Mouse (Mus musculus) retina, postnatal 7 days (tissue): ENCODE measurements around the gene Ptpre.
A peak's percentile ranks its signal among the peaks of the same experiment; 100 is the strongest.
"Not testable (repeated sequence)": the region's sequence is repeated elsewhere in the genome, so short reads cannot be mapped to it uniquely, and the experiment has no call there.

Experiments used
- DNase-seq: peaks from one replicate; pipeline ENCODE4 v3.0.0-alpha.2; 2012; ENCODE audit warnings: low read depth, low spot score

Gene Ptpre

GRCm38 (mm10) chr7:135605002-135605803 lies 67.9 kb downstream of the Ptpre start:
- DNase-seq: no peak

GRCm38 (mm10) chr7:135605804-135606072 lies 68.5 kb downstream of the Ptpre start:
- DNase-seq: no peak

GRCm38 (mm10) chr7:135608208-135608607 lies 70.9 kb downstream of the Ptpre start:
- DNase-seq: no peak

GRCm38 (mm10) chr7:135609028-135609427 lies 71.7 kb downstream of the Ptpre start:
- DNase-seq: no peak

- DNase-seq: no peak
These were observed 72.4 kb downstream of the Ptpre start for GRCm38 (mm10) chr7:135609655-135610054.

GRCm38 (mm10) chr7:135612276-135612675 lies 75.0 kb downstream of the Ptpre start:
- no peak for DNase-seq

GRCm38 (mm10) chr7:135612801-135613200 lies 75.5 kb downstream of the Ptpre start:
- DNase-seq: no peak

GRCm38 (mm10) chr7:135613380-135613779 lies 76.1 kb downstream of the Ptpre start:
- no peak for DNase-seq

- DNase-seq: no peak
These were observed 77.6 kb downstream of the Ptpre start for GRCm38 (mm10) chr7:135614892-135615291.

GRCm38 (mm10) chr7:135616479-135616878 lies 79.2 kb downstream of the Ptpre start:
- not testable (repeated sequence) for DNase-seq

- no peak for DNase-seq
These were observed 80.5 kb downstream of the Ptpre start for GRCm38 (mm10) chr7:135617776-135618175.

- no peak for DNase-seq
These were observed 84.4 kb downstream of the Ptpre start for GRCm38 (mm10) chr7:135621649-135622048.

- DNase-seq: no peak
These were observed 85.0 kb downstream of the Ptpre start for GRCm38 (mm10) chr7:135622241-135622640.

GRCm38 (mm10) chr7:135624854-135625253 lies 87.6 kb downstream of the Ptpre start:
- DNase-seq: no peak

- no peak for DNase-seq
These were observed 91.1 kb downstream of the Ptpre start for GRCm38 (mm10) chr7:135628363-135628762.

GRCm38 (mm10) chr7:135629019-135629418 lies 91.7 kb downstream of the Ptpre start:
- DNase-seq: no peak

- peak; percentile 73 for DNase-seq
These were observed 94.7 kb downstream of the Ptpre start for GRCm38 (mm10) chr7:135631776-135632552.

GRCm38 (mm10) chr7:135632716-135633258 lies 95.5 kb downstream of the Ptpre start:
- no peak for DNase-seq

GRCm38 (mm10) chr7:135634851-135635624 lies 97.8 kb downstream of the Ptpre start:
- DNase-seq: no peak

- no peak for DNase-seq
These were observed 100.2 kb downstream of the Ptpre start for GRCm38 (mm10) chr7:135637406-135637980.

- no peak for DNase-seq
These were observed 102.1 kb downstream of the Ptpre start for GRCm38 (mm10) chr7:135639361-135639760.
